Mouse (Mus musculus): ENCODE measurements around the gene Rab13. TPM values are rescaled to one million over a fixed set of nuclear protein-coding genes. Genes with fewer than 3 reads are reported as not detected.

Gene Rab13
- polyA plus RNA-seq, 2 experiments: 2.9 to 4.3 TPM

GRCm38 (mm10) chr3:90253653-90254418 is 40.3 kb downstream of the Rab13 start, which contains the start of gene Crtc2:
Gene Crtc2 (plus strand): TSS chr3:90254163.
- no peak for TF ChIP-seq EP300 (IDR thresholded peaks at IDR 0.05; ENCODE audit: low read depth)
- TF ChIP-seq CTCF (IDR thresholded peaks at IDR 0.05; ENCODE audit: low read depth): no peak
- Histone ChIP-seq H3K36me3 (replicated peaks; ENCODE audit: control insufficient read depth, insufficient read depth, low read depth) (peaks cover 2% of the 10 kb centered on the region), H3K4me3 (ENCODE audit: insufficient read depth in 1 of 2, low read depth in 2 of 2, low read length in 2 of 2) (peak within 1 kb of the TSS; percentile 89 to 98), H3K27me3 (ENCODE audit: control insufficient read depth, insufficient read depth, low read length) (no peaks in the 10 kb centered on the region), H3K4me1 (replicated peaks; ENCODE audit: control insufficient read depth in 2 of 2, insufficient read depth in 2 of 2, low read length in 1 of 2) (peaks cover 5 to 7% of the 10 kb centered on the region in 2 experiments; a peak in 3 of 4 replicates), H3K9me3 (ENCODE audit: control insufficient read depth, low read length) (no peaks in the 10 kb centered on the region), H3K9ac (replicated peaks) (peak within 1 kb of the TSS; percentile 86), H3K27ac (peak within 1 kb of the TSS; percentile 64), H3K4me2 (ENCODE audit: low read depth) (peak within 1 kb of the TSS; percentile 82)
- peak; percentile 99 for ATAC-seq (ENCODE audit: insufficient read depth)
- under 1% methylated on average over 40 of the region's 40 CpGs for WGBS (ENCODE audit: insufficient replicate concordance)
- DNase-seq (ENCODE audit: low read depth in 3 of 3, low spot score in 3 of 3): peak; percentile 91 to 93 (median 93)

- Histone ChIP-seq H3K9ac (replicated peaks) (peak overlapping the region; percentile 86), H3K27ac (peak overlapping the region; percentile 64), H3K9me3 (ENCODE audit: control insufficient read depth, low read length) (no peaks in the 10 kb centered on the region), H3K4me2 (ENCODE audit: low read depth) (peak overlapping the region; percentile 82), H3K27me3 (ENCODE audit: control insufficient read depth, insufficient read depth, low read length) (no peaks in the 10 kb centered on the region), H3K4me1 (replicated peaks; ENCODE audit: control insufficient read depth in 2 of 2, insufficient read depth in 2 of 2, low read length in 1 of 2) (peaks cover 5 to 7% of the 10 kb centered on the region in 2 experiments; a peak in 3 of 4 replicates), H3K4me3 (ENCODE audit: insufficient read depth in 1 of 2, low read depth in 2 of 2, low read length in 2 of 2) (peak overlapping the region; percentile 89 to 98), H3K36me3 (replicated peaks; ENCODE audit: control insufficient read depth, insufficient read depth, low read depth) (peaks cover 6% of the 10 kb centered on the region)
- DNase-seq (ENCODE audit: low read depth in 3 of 3, low spot score in 3 of 3) (peak in 1 of 3 experiments; percentile 13), ATAC-seq (ENCODE audit: insufficient read depth) (peak; percentile 67)
- TF ChIP-seq CTCF (IDR thresholded peaks at IDR 0.05; ENCODE audit: low read depth) (no peak), EP300 (IDR thresholded peaks at IDR 0.05; ENCODE audit: low read depth) (no peak)
- under 1% methylated on average over 41 of the region's 41 CpGs for WGBS (ENCODE audit: insufficient replicate concordance)
Observed at GRCm38 (mm10) chr3:90254419-90255193, 41.1 kb downstream of the Rab13 start.

- Histone ChIP-seq H3K4me1 (replicated peaks; ENCODE audit: control insufficient read depth in 2 of 2, insufficient read depth in 2 of 2, low read length in 1 of 2) (peaks cover 5 to 7% of the 10 kb centered on the region in 2 experiments; a peak in 3 of 4 replicates), H3K4me3 (ENCODE audit: insufficient read depth in 1 of 2, low read depth in 2 of 2, low read length in 2 of 2) (peak overlapping the region; percentile 89 to 98), H3K9me3 (ENCODE audit: control insufficient read depth, low read length) (no peaks in the 10 kb centered on the region), H3K27ac (no peak overlapping the region; the same call in 1 of the 2 replicates), H3K4me2 (ENCODE audit: low read depth) (peak overlapping the region; percentile 82), H3K27me3 (ENCODE audit: control insufficient read depth, insufficient read depth, low read length) (no peaks in the 10 kb centered on the region), H3K36me3 (replicated peaks; ENCODE audit: control insufficient read depth, insufficient read depth, low read depth) (peaks cover 12% of the 10 kb centered on the region), H3K9ac (replicated peaks) (peak overlapping the region; percentile 86)
- ATAC-seq (ENCODE audit: insufficient read depth) (no peak), DNase-seq (ENCODE audit: low read depth in 3 of 3, low spot score in 3 of 3) (no peak)
- WGBS (ENCODE audit: insufficient replicate concordance): 4% methylated on average over 2 of the region's 2 CpGs
- TF ChIP-seq EP300 (IDR thresholded peaks at IDR 0.05; ENCODE audit: low read depth) (no peak), CTCF (IDR thresholded peaks at IDR 0.05; ENCODE audit: low read depth) (no peak)
Observed at GRCm38 (mm10) chr3:90255194-90255565, 41.7 kb downstream of the Rab13 start.

- peaks cover 13% of the 10 kb centered on the region for H3K36me3 ChIP-seq (replicated peaks; ENCODE audit: control insufficient read depth, insufficient read depth, low read depth)
- ATAC-seq (ENCODE audit: insufficient read depth) (no peak), DNase-seq (ENCODE audit: low read depth in 3 of 3, low spot score in 3 of 3) (no peak)
- no peaks in the 10 kb centered on the region for H3K27me3 ChIP-seq (ENCODE audit: control insufficient read depth, insufficient read depth, low read length)
- H3K9ac ChIP-seq (replicated peaks): no peak overlapping the region
- peaks cover 5 to 7% of the 10 kb centered on the region in 2 experiments; a peak in 3 of 4 replicates for H3K4me1 ChIP-seq (replicated peaks; ENCODE audit: control insufficient read depth in 2 of 2, insufficient read depth in 2 of 2, low read length in 1 of 2)
- no peak overlapping the region for H3K4me3 ChIP-seq (ENCODE audit: insufficient read depth in 1 of 2, low read depth in 2 of 2, low read length in 2 of 2)
- TF ChIP-seq CTCF (IDR thresholded peaks at IDR 0.05; ENCODE audit: low read depth) (no peak), EP300 (IDR thresholded peaks at IDR 0.05; ENCODE audit: low read depth) (no peak)
- no peak overlapping the region for H3K4me2 ChIP-seq (ENCODE audit: low read depth)
- no peak overlapping the region for H3K27ac ChIP-seq
- H3K9me3 ChIP-seq (ENCODE audit: control insufficient read depth, low read length): no peaks in the 10 kb centered on the region
- WGBS (ENCODE audit: insufficient replicate concordance): 89% methylated on average over 14 of the region's 14 CpGs
Observed at GRCm38 (mm10) chr3:90255784-90256353, 42.4 kb downstream of the Rab13 start.

Data from liver, embryonic 14.5 days (tissue).